Mouse (Mus musculus) G1E (cell line): ENCODE results near the gene Rbm4b. TPM values are rescaled to one million over a fixed set of nuclear protein-coding genes. Genes with fewer than 3 reads are reported as not detected.

Experiments
- ATAC-seq: 2 replicates; pipeline ENCODE4 v1.8.0; 2016; ENCODE audit warnings: mild to moderate bottlenecking; ENCODE audit not compliant: insufficient number of reproducible peaks, poor library complexity, low FRiP score, severe bottlenecking; ENCODE audit errors: extremely low read depth
- DNase-seq: peaks from one replicate; pipeline ENCODE4 v3.0.0; 2012; ENCODE audit warnings: low spot score
- H3K27me3 ChIP-seq: 2 replicates; pipeline ENCODE4 v1.6.1; 2012; ENCODE audit warnings: mild to moderate bottlenecking, low read length, inconsistent platforms; ENCODE audit not compliant: insufficient read depth
- H3K36me3 ChIP-seq: replicated peaks from 2 replicates; pipeline ENCODE3; 2012; ENCODE audit warnings: mild to moderate bottlenecking, inconsistent platforms
- H3K4me1 ChIP-seq: 2 replicates; pipeline ENCODE4 v1.6.1; 2012; ENCODE audit warnings: low read depth, low read length, inconsistent platforms, mixed read lengths; ENCODE audit not compliant: insufficient read depth
- H3K4me3 ChIP-seq: 2 replicates; pipeline ENCODE4 v1.5.1; 2012; ENCODE audit warnings: low read depth, mild to moderate bottlenecking, inconsistent platforms, low read length, moderate library complexity, mixed read lengths
- H3K9me3 ChIP-seq: replicated peaks from 2 replicates; pipeline ENCODE4 v1.6.1; 2012; ENCODE audit warnings: inconsistent platforms
- CTCF ChIP-seq: IDR thresholded peaks from 2 replicates; pipeline ENCODE4 v1.5.1; 2012; ENCODE audit warnings: low read depth, low read length, inconsistent platforms, mixed read lengths
- GATA1 ChIP-seq: IDR thresholded peaks from 2 replicates; pipeline ENCODE4 v1.6.1; 2012; ENCODE audit warnings: borderline replicate concordance, low read length, inconsistent platforms, mixed read lengths
- GATA2 ChIP-seq: IDR thresholded peaks from 2 replicates; pipeline ENCODE4 v1.6.1; 2012; ENCODE audit warnings: low read depth, low read length, inconsistent platforms, borderline replicate concordance
- POLR2AphosphoS5 ChIP-seq: IDR thresholded peaks from 2 replicates; pipeline ENCODE4 v1.6.1; 2012; ENCODE audit warnings: low read depth, low read length, inconsistent platforms; ENCODE audit not compliant: insufficient replicate concordance
- TAL1 ChIP-seq: conservative IDR thresholded peaks from 2 replicates; pipeline ENCODE4 v1.6.1; 2012; ENCODE audit warnings: low read depth, low read length, inconsistent platforms, mixed read lengths
- polyA plus RNA-seq: library from polyadenylated mRNA; stranded (reverse); fragments of >175 nt; gene quantifications from 2 replicates; pipeline ENCODE4 v1.2.3, GENCODE M21; 2012
- total RNA-seq, 2 experiments: library from RNA; stranded (forward) in 1 of 2; stranded (reverse) in 1 of 2; fragments of 200-1000 nt in 1 of 2; fragments of >200 nt in 1 of 2; fragmentation: Nextera tagmentation in 1 of 2; gene quantifications; 2 replicates each; pipeline ENCODE4 v1.2.3; 2014 to 2017

The Rbm4b gene
- total and polyA plus RNA-seq, 3 experiments, result 5.1 to 20.7 (median 9.8) TPM

GRCm38 (mm10) chr19:4767507-4768148, 11.3 kb downstream of the Rbm4b start:
- H3K27me3 ChIP-seq, result no peaks in the 10 kb centered on the region
- TF ChIP-seq GATA2, result no peak
- no peak for TF ChIP-seq TAL1
- no peak for TF ChIP-seq GATA1
- DNase-seq (no peak), ATAC-seq (no peak)
- H3K36me3 ChIP-seq, result peaks cover 95% of the 10 kb centered on the region
- H3K4me1 ChIP-seq, result peaks cover 7% of the 10 kb centered on the region; the same call in 1 of the 2 replicates
- H3K4me3 ChIP-seq, result no peak overlapping the region
- H3K9me3 ChIP-seq, result no peaks in the 10 kb centered on the region

- no peaks in the 10 kb centered on the region for H3K27me3 ChIP-seq
- peaks cover 13% of the 10 kb centered on the region for H3K4me1 ChIP-seq
- peaks cover 96% of the 10 kb centered on the region for H3K36me3 ChIP-seq
- TF ChIP-seq GATA2 (no peak), GATA1 (no peak), POLR2AphosphoS5 (no peak), CTCF (no peak), TAL1 (no peak)
- DNase-seq (no peak), ATAC-seq (no peak)
- no peaks in the 10 kb centered on the region for H3K9me3 ChIP-seq
- no peak overlapping the region for H3K4me3 ChIP-seq
Measured at GRCm38 (mm10) chr19:4772785-4773184, 16.5 kb downstream of the Rbm4b start.

- Histone ChIP-seq H3K27me3 (no peaks in the 10 kb centered on the region), H3K4me1 (peaks cover 32% of the 10 kb centered on the region), H3K9me3 (no peaks in the 10 kb centered on the region), H3K4me3 (no peak overlapping the region), H3K36me3 (peaks cover 96% of the 10 kb centered on the region)
- ATAC-seq, result no peak
- TF ChIP-seq CTCF, result no peak
- TF ChIP-seq TAL1, result no peak
- no peak for TF ChIP-seq GATA2
- TF ChIP-seq POLR2AphosphoS5, result no peak
- no peak for TF ChIP-seq GATA1
- DNase-seq, result no peak
Measured at GRCm38 (mm10) chr19:4782891-4783290, 26.6 kb downstream of the Rbm4b start.

GRCm38 (mm10) chr19:4785206-4785605, 28.9 kb downstream of the Rbm4b start:
- H3K4me3 ChIP-seq, result no peak overlapping the region
- no peak for TF ChIP-seq POLR2AphosphoS5
- no peak for TF ChIP-seq TAL1
- TF ChIP-seq GATA1, result no peak
- TF ChIP-seq CTCF, result no peak
- no peak for TF ChIP-seq GATA2
- H3K27me3 ChIP-seq, result no peaks in the 10 kb centered on the region
- DNase-seq (no peak), ATAC-seq (no peak)
- no peaks in the 10 kb centered on the region for H3K9me3 ChIP-seq
- H3K4me1 ChIP-seq, result peaks cover 30% of the 10 kb centered on the region
- H3K36me3 ChIP-seq, result peaks cover 93% of the 10 kb centered on the region

GRCm38 (mm10) chr19:4786313-4786712, 30.0 kb downstream of the Rbm4b start:
- Histone ChIP-seq H3K36me3 (peaks cover 95% of the 10 kb centered on the region), H3K27me3 (no peaks in the 10 kb centered on the region), H3K4me3 (no peak overlapping the region), H3K9me3 (no peaks in the 10 kb centered on the region), H3K4me1 (peaks cover 38% of the 10 kb centered on the region)
- DNase-seq (no peak), ATAC-seq (no peak)
- TF ChIP-seq GATA1 (no peak), POLR2AphosphoS5 (no peak), CTCF (no peak), TAL1 (no peak), GATA2 (no peak)

GRCm38 (mm10) chr19:4793281-4793830, 37.1 kb downstream of the Rbm4b start:
- Histone ChIP-seq H3K4me1 (peaks cover 60% of the 10 kb centered on the region), H3K9me3 (no peaks in the 10 kb centered on the region), H3K27me3 (no peaks in the 10 kb centered on the region), H3K4me3 (peak overlapping the region; percentile 78), H3K36me3 (peaks cover 71% of the 10 kb centered on the region)
- peak; percentile 19 for DNase-seq
- no peak for ATAC-seq
- TF ChIP-seq TAL1 (no peak), GATA1 (no peak), GATA2 (no peak), CTCF (no peak), POLR2AphosphoS5 (no peak; the same call in 1 of the 2 replicates)
